Mouse (Mus musculus): Measurements from ENCODE around the gene Surf4.
"Not testable (repeated sequence)": the region's sequence is repeated elsewhere in the genome, so short reads cannot be mapped to it uniquely, and the experiment has no call there.

Gene Surf4

GRCm38 (mm10) chr2:26902467-26903220, 31.1 kb downstream of the Surf4 start, which contains the start of gene Surf6:
Gene Surf6, minus strand, starts transcription at chr2:26902879.
- DNase-seq (ENCODE audit: low spot score), result peak; percentile 94

- no peak for DNase-seq (ENCODE audit: low spot score)
Observed at GRCm38 (mm10) chr2:26901834-26902400, 31.8 kb downstream of the Surf4 start.

GRCm38 (mm10) chr2:26900731-26901130, 33.0 kb downstream of the Surf4 start:
- DNase-seq (ENCODE audit: low spot score), result no peak

GRCm38 (mm10) chr2:26895898-26896297, 37.8 kb downstream of the Surf4 start:
- DNase-seq (ENCODE audit: low spot score), result no peak

GRCm38 (mm10) chr2:26886170-26886569, 47.6 kb downstream of the Surf4 start:
- not testable (repeated sequence) for DNase-seq (ENCODE audit: low spot score)

- not testable (repeated sequence) for DNase-seq (ENCODE audit: low spot score)
Observed at GRCm38 (mm10) chr2:26885541-26885940, 48.2 kb downstream of the Surf4 start.

- no peak for DNase-seq (ENCODE audit: low spot score)
Observed at GRCm38 (mm10) chr2:26878571-26878970, 55.2 kb downstream of the Surf4 start.

GRCm38 (mm10) chr2:26870666-26871065, 63.1 kb downstream of the Surf4 start:
- DNase-seq (ENCODE audit: low spot score), result no peak
